Mouse (Mus musculus) heart, embryonic 12.5 days (tissue): ENCODE data around the gene Zfp341. TPM values are rescaled to one million over a fixed set of nuclear protein-coding genes. Genes with fewer than 3 reads are reported as not detected.

Experiments
- ATAC-seq: fragments of 200-750 bp; cut with Nextera tagmentation; 2 replicates; pipeline ENCODE4 v1.8.0; 2017; ENCODE audit warnings: moderate TSS enrichment, moderate library complexity; ENCODE audit not compliant: insufficient number of reproducible peaks, low FRiP score
- H3K27ac ChIP-seq: fragments of 300-500 bp; sonication (generic); 2 replicates; pipeline ENCODE4 v1.5.1; 2016; ENCODE audit warnings: mild to moderate bottlenecking, moderate library complexity; ENCODE audit not compliant: poor library complexity, severe bottlenecking
- H3K27me3 ChIP-seq: fragments of 300-500 bp; sonication (generic); replicated peaks from 2 replicates; pipeline ENCODE4 v1.6.1; 2016; ENCODE audit warnings: mild to moderate bottlenecking, moderate library complexity
- H3K36me3 ChIP-seq: fragments of 300-500 bp; sonication (generic); 2 replicates; pipeline ENCODE4 v1.6.1; 2016; ENCODE audit warnings: mild to moderate bottlenecking, moderate library complexity
- H3K4me1 ChIP-seq: fragments of 300-500 bp; sonication (generic); replicated peaks from 2 replicates; pipeline ENCODE4 v1.6.1; 2016; ENCODE audit warnings: mild to moderate bottlenecking
- H3K4me2 ChIP-seq: fragments of 300-500 bp; sonication (generic); 2 replicates; pipeline ENCODE4 v1.6.1; 2016; ENCODE audit warnings: mild to moderate bottlenecking, moderate library complexity
- H3K4me3 ChIP-seq: fragments of 300-500 bp; sonication (generic); 2 replicates; pipeline ENCODE4 v1.5.1; 2016; ENCODE audit warnings: mild to moderate bottlenecking
- H3K9ac ChIP-seq: fragments of 300-500 bp; sonication (generic); 2 replicates; pipeline ENCODE4 v1.6.1; 2016; ENCODE audit warnings: mild to moderate bottlenecking, moderate library complexity
- H3K9me3 ChIP-seq: fragments of 300-500 bp; sonication (generic); replicated peaks from 2 replicates; pipeline ENCODE4 v1.6.1; 2016; ENCODE audit warnings: mild to moderate bottlenecking, moderate library complexity
- WGBS: fragments of 180-500 bp; shearing (Covaris S2); methylation state at CpG from one replicate; pipeline ENCODE4 v1.1.7; 2016; 5-methylcytosine and 5-hydroxymethylcytosine counted together
- polyA plus RNA-seq: library from polyadenylated mRNA; unstranded; fragments of >200 nt; fragmentation: Nextera tagmentation; extraction: Ambion mirVana; gene quantifications from 2 replicates; pipeline ENCODE4 v1.2.1, GENCODE M21; 2016

The Zfp341 gene
- polyA plus RNA-seq, 1 experiment from 2014 or later, result 0.78 TPM

DNA sequence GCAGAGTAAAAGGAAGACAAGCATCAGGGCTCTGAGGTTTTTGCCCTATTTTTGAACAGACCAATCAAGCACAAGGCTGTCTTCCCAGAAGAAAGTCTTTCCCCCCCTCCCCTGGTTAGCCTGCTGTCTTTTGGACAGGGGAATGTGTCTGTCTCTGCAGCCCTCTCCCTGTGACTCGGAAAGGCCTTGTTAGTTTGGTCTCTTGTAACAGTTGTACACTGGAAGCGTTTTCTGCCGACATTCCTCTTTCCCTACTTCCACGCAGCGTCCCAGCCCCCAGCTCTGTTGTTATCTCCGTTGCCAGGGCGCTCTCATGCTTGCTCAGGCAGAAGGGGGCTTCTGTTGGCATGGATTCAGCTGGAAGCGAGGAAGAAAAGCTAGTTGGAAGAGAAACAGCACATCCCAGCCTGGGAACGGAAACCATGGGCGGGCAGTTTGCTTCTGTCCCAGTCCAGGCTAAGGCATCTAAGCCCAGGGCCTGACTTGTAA lies 64.6 kb downstream of the Zfp341 start:
- WGBS, result 6% methylated on average over 10 of the region's 10 CpGs
- H3K36me3 ChIP-seq, result peaks cover 10% of the 10 kb centered on the region
- H3K9me3 ChIP-seq, result no peaks in the 10 kb centered on the region
- peak; percentile 74; the same call in 1 of the 2 replicates for ATAC-seq
- H3K9ac ChIP-seq, result peak overlapping the region; percentile 55
- H3K4me3 ChIP-seq, result peak overlapping the region; percentile 30
- H3K27ac ChIP-seq, result peak overlapping the region; percentile 97
- H3K4me1 ChIP-seq, result peaks cover 63% of the 10 kb centered on the region
- no peaks in the 10 kb centered on the region for H3K27me3 ChIP-seq
- H3K4me2 ChIP-seq, result peak overlapping the region; percentile 64

DNA sequence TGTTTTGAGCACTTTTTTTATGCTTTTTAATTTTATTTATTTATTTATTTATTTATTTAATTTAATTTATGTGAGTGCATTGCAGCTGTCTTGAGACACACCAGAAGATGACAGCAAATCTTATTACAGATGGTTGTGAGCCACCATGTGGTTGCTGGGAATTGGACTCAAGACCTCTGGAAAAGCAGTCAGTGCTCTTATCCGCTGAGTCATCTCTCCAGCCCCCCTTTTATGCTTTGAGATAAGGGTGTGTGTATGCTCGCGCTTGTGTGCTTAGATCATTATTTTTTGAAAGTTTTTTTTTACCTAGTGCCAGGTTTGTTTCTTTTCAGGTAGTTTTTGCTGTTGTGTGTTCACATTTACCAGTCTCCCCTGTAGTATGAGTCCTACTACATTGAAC lies 65.9 kb downstream of the Zfp341 start:
- Histone ChIP-seq H3K9ac (no peak overlapping the region), H3K27me3 (no peaks in the 10 kb centered on the region), H3K27ac (no peak overlapping the region), H3K4me3 (no peak overlapping the region), H3K4me2 (no peak overlapping the region), H3K4me1 (peaks cover 58% of the 10 kb centered on the region), H3K9me3 (no peaks in the 10 kb centered on the region), H3K36me3 (peaks cover 6% of the 10 kb centered on the region)
- 74% methylated on average over 3 of the region's 3 CpGs for WGBS
- ATAC-seq, result no peak

DNA sequence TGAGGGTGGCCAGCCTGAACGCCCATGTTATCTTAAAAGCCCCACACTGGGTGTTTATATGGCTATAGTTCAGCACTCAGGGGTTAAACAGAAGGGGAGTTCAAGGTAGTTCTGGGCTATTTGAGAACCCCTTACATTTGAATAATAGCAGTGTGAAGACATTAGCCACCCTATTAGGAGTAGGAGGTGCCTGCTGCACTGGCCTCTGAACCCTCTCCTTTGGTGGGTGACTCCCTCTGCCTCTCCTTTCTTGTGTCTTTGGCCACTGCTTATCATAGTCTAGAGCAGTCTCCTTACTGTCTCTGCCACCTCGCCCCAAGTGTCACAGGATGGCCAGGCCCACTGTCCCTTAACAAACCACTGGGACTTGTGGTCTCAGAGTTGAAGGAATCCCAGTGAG lies 67.2 kb downstream of the Zfp341 start:
- no peak overlapping the region for H3K4me3 ChIP-seq
- H3K4me1 ChIP-seq, result peaks cover 49% of the 10 kb centered on the region
- 53% methylated on average over 2 of the region's 2 CpGs for WGBS
- H3K4me2 ChIP-seq, result no peak overlapping the region
- no peak overlapping the region for H3K9ac ChIP-seq
- no peaks in the 10 kb centered on the region for H3K27me3 ChIP-seq
- H3K27ac ChIP-seq, result no peak overlapping the region
- ATAC-seq, result no peak
- H3K9me3 ChIP-seq, result no peaks in the 10 kb centered on the region
- peaks cover 17% of the 10 kb centered on the region for H3K36me3 ChIP-seq

DNA sequence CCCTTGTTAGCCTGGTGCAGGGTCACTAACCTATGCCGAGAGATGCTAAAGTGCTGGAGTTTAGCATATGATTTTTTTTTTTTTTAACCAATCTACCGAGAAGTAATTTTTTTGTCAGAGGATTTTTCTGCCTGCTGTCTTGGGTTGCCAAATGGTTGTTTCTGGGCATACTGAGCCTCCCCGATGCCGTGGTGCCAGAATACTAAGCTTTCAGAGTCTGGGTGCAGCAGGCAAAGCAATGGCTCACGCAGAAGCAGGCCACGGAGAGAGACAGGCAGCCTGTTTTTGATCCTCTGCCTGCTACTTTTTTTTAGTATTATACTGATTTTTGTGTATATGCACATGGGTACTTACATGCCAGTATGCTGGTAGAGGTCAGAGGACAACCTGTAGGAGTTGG lies 67.8 kb downstream of the Zfp341 start:
- Histone ChIP-seq H3K4me3 (no peak overlapping the region), H3K27me3 (no peaks in the 10 kb centered on the region), H3K27ac (no peak overlapping the region), H3K4me1 (peaks cover 45% of the 10 kb centered on the region), H3K36me3 (peaks cover 14% of the 10 kb centered on the region), H3K9ac (no peak overlapping the region), H3K4me2 (no peak overlapping the region), H3K9me3 (no peaks in the 10 kb centered on the region)
- 91% methylated on average over 6 of the region's 6 CpGs for WGBS
- no peak for ATAC-seq

DNA sequence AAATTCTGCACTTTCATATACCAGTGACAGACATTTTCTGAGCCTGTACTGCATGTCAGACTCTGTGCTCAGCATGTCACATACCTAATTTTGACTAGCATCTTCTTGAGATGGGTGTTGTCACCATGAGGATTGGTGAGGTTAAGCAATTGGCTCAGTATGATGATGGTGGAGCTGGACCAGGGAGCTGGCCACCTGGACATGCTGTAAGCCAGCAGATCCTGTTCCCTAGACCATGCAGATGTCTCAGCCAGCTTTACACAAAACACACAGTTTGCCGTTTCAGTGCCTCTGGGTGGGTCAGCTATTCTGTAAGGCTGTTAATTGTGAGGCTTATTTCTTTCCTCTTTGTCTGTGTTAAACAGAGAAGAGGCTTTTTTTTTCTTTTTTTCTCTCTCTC lies 69.6 kb downstream of the Zfp341 start:
- no peak for ATAC-seq
- WGBS, result 73% methylated on average over 1 of the region's 1 CpGs
- H3K9ac ChIP-seq, result no peak overlapping the region
- H3K4me1 ChIP-seq, result peaks cover 46% of the 10 kb centered on the region
- no peaks in the 10 kb centered on the region for H3K27me3 ChIP-seq
- H3K9me3 ChIP-seq, result no peaks in the 10 kb centered on the region
- H3K27ac ChIP-seq, result no peak overlapping the region
- no peak overlapping the region for H3K4me2 ChIP-seq
- no peak overlapping the region for H3K4me3 ChIP-seq
- H3K36me3 ChIP-seq, result peaks cover 14% of the 10 kb centered on the region

DNA sequence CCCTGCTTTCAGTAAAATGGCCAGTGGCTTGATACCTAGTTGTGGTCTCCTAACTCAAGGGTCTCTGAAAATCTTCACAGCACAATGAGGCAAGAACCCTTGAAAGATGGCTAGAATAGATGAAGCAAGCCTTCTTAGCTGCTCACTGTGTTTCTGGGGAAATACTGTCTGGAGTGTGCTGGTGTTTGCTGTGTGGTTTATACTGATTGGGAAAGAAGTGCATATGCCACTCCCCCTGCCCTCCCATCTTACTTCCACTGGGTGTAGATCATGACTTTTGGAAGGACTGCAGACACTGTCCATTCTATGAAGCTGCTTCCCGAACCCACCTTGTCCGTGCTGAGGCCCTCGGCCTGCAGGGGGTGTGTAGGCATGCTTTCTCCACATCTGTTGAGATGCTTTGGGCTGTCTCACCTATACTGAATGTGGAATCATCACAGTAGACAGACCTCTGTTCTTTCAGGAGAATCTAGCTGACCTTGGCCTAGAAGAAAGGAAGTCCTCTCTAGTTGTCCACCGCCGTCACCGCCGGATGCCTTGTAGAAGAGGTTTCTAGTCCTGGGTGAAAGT lies 71.9 kb downstream of the Zfp341 start:
- H3K36me3 ChIP-seq, result peaks cover 18% of the 10 kb centered on the region
- no peak overlapping the region for H3K27ac ChIP-seq
- H3K9me3 ChIP-seq, result no peaks in the 10 kb centered on the region
- no peak for ATAC-seq
- H3K9ac ChIP-seq, result no peak overlapping the region
- peaks cover 34% of the 10 kb centered on the region for H3K4me1 ChIP-seq
- H3K4me2 ChIP-seq, result no peak overlapping the region
- H3K27me3 ChIP-seq, result no peaks in the 10 kb centered on the region
- WGBS, result 93% methylated on average over 7 of the region's 7 CpGs
- no peak overlapping the region for H3K4me3 ChIP-seq

DNA sequence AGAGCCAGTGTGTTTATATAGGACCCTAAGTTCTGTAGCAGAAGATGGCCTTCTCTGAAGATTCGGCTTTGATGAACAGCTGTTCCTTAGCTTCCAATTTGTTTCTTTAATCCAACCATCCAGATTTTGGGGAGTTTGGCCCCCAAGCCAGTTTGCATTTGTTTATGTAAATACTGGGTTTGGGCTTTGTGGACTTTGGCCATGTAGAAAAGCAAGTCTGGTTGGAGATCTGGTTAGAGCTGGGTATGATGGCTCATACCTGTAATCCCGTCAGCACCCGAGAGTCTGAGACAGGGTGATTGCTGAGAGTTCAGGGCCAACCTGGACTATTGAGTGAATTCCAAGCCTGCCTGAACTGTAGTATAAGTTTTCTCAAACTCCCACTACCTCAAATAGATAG lies 72.7 kb downstream of the Zfp341 start:
- H3K27ac ChIP-seq, result no peak overlapping the region
- no peak for ATAC-seq

DNA sequence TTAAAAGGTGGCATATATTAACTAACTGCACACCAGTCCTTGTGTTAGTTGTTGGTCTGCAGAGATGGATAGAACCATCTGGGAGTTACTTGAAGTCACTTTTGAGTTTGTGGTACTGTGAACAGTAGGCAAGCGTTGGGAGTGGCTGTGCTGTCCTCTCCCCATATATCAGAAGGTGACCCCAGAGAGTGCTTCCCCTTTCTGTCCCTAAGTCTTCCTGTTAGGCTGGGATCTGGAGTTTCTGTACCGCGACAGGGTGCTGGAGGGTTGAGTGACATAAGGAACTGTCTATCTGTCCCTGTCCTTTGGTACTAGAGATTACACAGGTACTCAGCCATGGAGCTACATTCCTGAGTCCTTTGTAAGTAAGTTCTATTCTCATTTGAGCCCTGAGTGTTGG lies 73.7 kb downstream of the Zfp341 start:
- H3K27ac ChIP-seq, result no peak overlapping the region
- no peaks in the 10 kb centered on the region for H3K9me3 ChIP-seq
- no peak for ATAC-seq
- H3K4me1 ChIP-seq, result peaks cover 19% of the 10 kb centered on the region
- 44% methylated on average over 3 of the region's 3 CpGs for WGBS
- H3K27me3 ChIP-seq, result no peaks in the 10 kb centered on the region
- H3K4me3 ChIP-seq, result no peak overlapping the region
- no peak overlapping the region for H3K4me2 ChIP-seq
- H3K36me3 ChIP-seq, result peaks cover 35% of the 10 kb centered on the region
- H3K9ac ChIP-seq, result no peak overlapping the region

More for the DNA sequence above, 72.7 kb downstream of the Zfp341 start:
- Histone ChIP-seq H3K27me3 (no peaks in the 10 kb centered on the region), H3K9me3 (no peaks in the 10 kb centered on the region), H3K36me3 (peaks cover 26% of the 10 kb centered on the region), H3K4me2 (no peak overlapping the region), H3K4me3 (no peak overlapping the region), H3K4me1 (peaks cover 27% of the 10 kb centered on the region), H3K9ac (no peak overlapping the region)
- 89% methylated on average over 3 of the region's 3 CpGs for WGBS

DNA sequence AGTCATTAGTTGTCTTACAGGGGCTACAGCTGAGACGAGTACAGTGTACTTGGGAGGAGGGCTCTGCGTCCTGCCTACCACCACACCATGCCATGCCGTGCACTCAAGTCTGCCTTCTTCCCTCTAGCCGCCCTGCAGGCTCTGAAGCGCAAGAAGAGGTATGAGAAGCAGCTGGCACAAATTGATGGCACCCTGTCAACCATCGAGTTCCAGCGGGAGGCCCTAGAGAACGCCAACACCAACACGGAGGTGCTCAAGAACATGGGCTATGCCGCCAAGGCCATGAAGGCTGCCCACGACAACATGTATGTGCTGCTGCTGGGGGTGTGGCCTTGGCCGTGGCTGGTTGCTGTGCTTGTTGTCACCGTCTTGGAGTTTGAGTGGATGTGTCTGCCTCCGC lies 76.3 kb downstream of the Zfp341 start:
- H3K9me3 ChIP-seq, result no peaks in the 10 kb centered on the region
- H3K4me3 ChIP-seq, result no peak overlapping the region
- no peaks in the 10 kb centered on the region for H3K27me3 ChIP-seq
- ATAC-seq, result no peak
- 91% methylated on average over 14 of the region's 14 CpGs for WGBS
- no peak overlapping the region for H3K9ac ChIP-seq
- peaks cover 16% of the 10 kb centered on the region for H3K4me1 ChIP-seq
- no peak overlapping the region for H3K4me2 ChIP-seq
- H3K27ac ChIP-seq, result no peak overlapping the region
- H3K36me3 ChIP-seq, result peaks cover 55% of the 10 kb centered on the region

DNA sequence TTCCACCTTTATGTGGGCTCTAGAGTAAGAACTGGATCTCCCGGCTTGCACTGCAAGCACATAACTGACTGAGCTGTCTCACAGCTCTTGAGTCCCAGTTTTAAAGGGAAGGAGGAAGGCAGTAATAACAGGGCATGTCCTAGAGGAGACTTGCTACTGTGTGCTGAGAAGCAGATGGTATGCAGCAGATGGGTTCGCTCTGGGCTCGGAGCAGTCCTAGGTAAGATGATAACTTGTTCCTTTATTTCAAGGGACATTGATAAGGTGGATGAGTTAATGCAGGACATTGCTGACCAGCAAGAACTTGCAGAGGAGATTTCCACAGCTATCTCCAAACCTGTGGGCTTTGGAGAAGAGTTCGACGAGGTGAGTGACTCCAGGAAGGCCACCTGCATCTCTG lies 77.9 kb downstream of the Zfp341 start:
- Histone ChIP-seq H3K9ac (no peak overlapping the region), H3K4me2 (no peak overlapping the region), H3K27ac (no peak overlapping the region), H3K27me3 (no peaks in the 10 kb centered on the region), H3K9me3 (no peaks in the 10 kb centered on the region), H3K36me3 (peaks cover 62% of the 10 kb centered on the region), H3K4me3 (no peak overlapping the region), H3K4me1 (peaks cover 16% of the 10 kb centered on the region)
- WGBS, result 90% methylated on average over 5 of the region's 5 CpGs
- ATAC-seq, result no peak

DNA sequence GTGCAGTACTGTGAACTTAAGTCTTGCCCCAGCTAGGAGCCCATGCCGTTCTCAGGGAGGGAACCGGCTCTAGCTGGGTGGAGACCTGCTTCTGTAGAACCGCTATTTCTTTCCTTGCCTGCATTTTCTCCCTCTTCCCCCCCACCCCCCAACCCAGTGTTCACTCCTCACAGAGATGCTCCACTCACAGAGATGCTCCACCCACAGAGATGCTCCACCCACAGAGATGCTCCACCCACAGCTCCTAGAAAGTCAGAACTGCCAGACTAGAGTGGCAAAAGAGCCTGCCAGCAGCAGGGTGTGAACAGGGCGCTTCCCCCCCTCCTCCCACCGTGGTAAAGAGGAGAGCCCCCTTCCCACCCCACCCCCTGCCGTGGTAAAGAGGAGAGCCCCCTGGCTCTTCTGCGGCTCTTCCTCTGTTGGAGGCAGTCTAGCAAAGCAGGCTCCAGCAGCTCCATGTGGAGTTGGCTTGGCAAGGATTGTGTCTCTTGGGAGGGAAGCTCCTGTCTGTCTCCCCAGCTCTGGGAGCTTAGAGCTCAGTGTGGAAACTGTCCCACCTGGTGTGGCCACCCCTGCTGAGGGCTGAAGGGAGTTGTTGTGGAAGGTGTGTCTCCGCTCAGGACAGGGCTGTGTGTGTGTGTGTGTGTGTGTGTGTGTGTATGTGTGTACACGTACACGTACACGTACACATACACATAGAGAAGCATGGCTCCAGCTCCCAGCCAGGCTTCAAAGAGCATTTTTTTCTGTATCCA lies 80.3 kb downstream of the Zfp341 start:
- Histone ChIP-seq H3K9ac (no peak overlapping the region), H3K9me3 (no peaks in the 10 kb centered on the region), H3K36me3 (peaks cover 68% of the 10 kb centered on the region), H3K27ac (no peak overlapping the region), H3K4me3 (no peak overlapping the region), H3K27me3 (no peaks in the 10 kb centered on the region), H3K4me1 (no peaks in the 10 kb centered on the region), H3K4me2 (no peak overlapping the region)
- no peak for ATAC-seq
- 75% methylated on average over 11 of the region's 11 CpGs for WGBS

DNA sequence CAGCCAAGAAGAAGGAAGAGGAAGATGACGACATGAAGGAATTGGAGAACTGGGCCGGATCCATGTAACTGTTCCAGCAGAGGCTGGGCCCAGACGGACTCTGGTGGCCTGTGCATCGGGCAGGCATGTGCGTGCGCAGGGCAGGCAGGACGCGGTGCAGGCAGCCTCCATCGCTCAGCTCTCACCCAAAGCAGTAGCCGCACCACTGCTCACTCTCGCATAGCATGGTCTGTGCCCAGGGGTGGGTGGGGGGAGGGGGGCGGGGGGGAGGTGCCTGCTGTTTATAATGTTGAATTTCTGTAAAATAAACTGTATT lies 80.8 kb downstream of the Zfp341 start:
- no peaks in the 10 kb centered on the region for H3K9me3 ChIP-seq
- ATAC-seq, result no peak
- H3K9ac ChIP-seq, result no peak overlapping the region
- WGBS, result 89% methylated on average over 12 of the region's 12 CpGs
- peaks cover 73% of the 10 kb centered on the region for H3K36me3 ChIP-seq
- H3K4me2 ChIP-seq, result no peak overlapping the region
- no peak overlapping the region for H3K27ac ChIP-seq
- no peaks in the 10 kb centered on the region for H3K4me1 ChIP-seq
- H3K4me3 ChIP-seq, result no peak overlapping the region
- H3K27me3 ChIP-seq, result no peaks in the 10 kb centered on the region
